Mouse (Mus musculus): Measurements from ENCODE around the gene Olfr860. TPM values are rescaled to one million over a fixed set of nuclear protein-coding genes. Genes with fewer than 3 reads are reported as not detected.
"Not testable (repeated sequence)": the region's sequence is repeated elsewhere in the genome, so short reads cannot be mapped to it uniquely, and the experiment has no call there.

The Olfr860 gene
- polyA plus RNA-seq (2014; fragmentation: Nextera tagmentation; extraction: Ambion mirVana), result not detected in 2 replicates

DNA sequence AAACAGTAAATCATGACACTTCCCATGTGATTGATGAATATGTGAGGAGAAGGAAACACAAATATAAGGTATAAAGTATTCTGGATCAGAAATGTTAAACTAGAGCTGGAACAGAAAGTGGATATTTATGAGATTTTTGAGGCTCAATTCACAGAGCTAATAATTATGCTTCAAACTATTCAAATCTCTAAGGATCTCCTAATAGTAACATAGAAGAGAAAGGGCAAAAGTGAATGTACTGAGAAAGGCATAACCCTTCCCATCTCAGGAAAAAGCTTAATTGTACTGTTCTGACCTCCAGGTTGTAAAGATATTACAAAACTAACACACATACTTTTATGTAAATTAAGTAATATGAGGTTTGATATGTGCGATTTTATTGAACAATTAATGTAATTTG is at the start of gene Olfr860:
Gene Olfr860, minus strand, starts transcription at position 101 of the 400 bp plus-strand sequence.
- Histone ChIP-seq H3K27me3 (replicated peaks; ENCODE audit: control insufficient read depth, insufficient read depth, low read length) (no peaks in the 10 kb centered on the region), H3K36me3 (ENCODE audit: control insufficient read depth, insufficient read depth, low read length) (no peaks in the 10 kb centered on the region), H3K4me2 (ENCODE audit: low read depth, low read length) (no peak within 1 kb of the TSS), H3K4me1 (ENCODE audit: control insufficient read depth, insufficient read depth, low read length) (no peaks in the 10 kb centered on the region), H3K27ac (replicated peaks; ENCODE audit: low read depth, low read length) (no peak within 1 kb of the TSS), H3K4me3 (ENCODE audit: low read depth, low read length) (no peak within 1 kb of the TSS), H3K9ac (ENCODE audit: low read depth, low read length) (no peak within 1 kb of the TSS), H3K9me3 (ENCODE audit: control insufficient read depth, low read length) (no peaks in the 10 kb centered on the region)
- DNase-seq (ENCODE audit: low spot score) (no peak), ATAC-seq (ENCODE audit: low read depth) (no peak)
- whole genome bisulfite sequencing, result 80% methylated on average over 1 of the region's 1 CpGs

DNA sequence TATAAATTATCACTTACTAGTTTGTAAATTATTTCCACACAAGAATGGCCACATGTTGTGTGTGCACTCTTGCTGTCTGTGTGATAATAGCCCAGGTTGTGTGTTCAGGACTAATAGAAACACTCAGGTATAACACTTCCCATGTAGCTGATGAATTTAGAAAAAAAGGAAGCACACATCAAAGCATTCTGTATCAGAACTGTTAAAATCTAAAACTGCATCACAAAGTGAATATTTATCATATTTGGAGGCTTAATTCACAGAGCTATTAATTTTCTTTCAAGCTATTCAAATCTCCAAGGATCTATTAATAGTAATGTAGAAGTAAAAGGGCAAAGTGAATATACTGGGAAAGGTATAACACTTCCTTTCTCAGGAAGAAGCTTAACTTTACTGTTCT is 38.4 kb upstream of the Olfr860 start, which contains the start of gene Olfr862:
Gene Olfr862, minus strand, starts transcription at position 101 of the 400 bp plus-strand sequence.
- no peak for DNase-seq (ENCODE audit: low spot score)
- no peak within 1 kb of the TSS for H3K9ac ChIP-seq (ENCODE audit: low read depth, low read length)
- H3K36me3 ChIP-seq (ENCODE audit: control insufficient read depth, insufficient read depth, low read length), result no peaks in the 10 kb centered on the region
- H3K4me2 ChIP-seq (ENCODE audit: low read depth, low read length), result no peak within 1 kb of the TSS
- no peaks in the 10 kb centered on the region for H3K4me1 ChIP-seq (ENCODE audit: control insufficient read depth, insufficient read depth, low read length)
- ATAC-seq (ENCODE audit: low read depth), result no peak
- H3K27me3 ChIP-seq (replicated peaks; ENCODE audit: control insufficient read depth, insufficient read depth, low read length), result no peaks in the 10 kb centered on the region
- H3K9me3 ChIP-seq (ENCODE audit: control insufficient read depth, low read length), result 0 out of 2 replicates have a peak, but pooled peaks cover 7% of the 10 kb centered on the region
- no peak within 1 kb of the TSS for H3K4me3 ChIP-seq (ENCODE audit: low read depth, low read length)
- H3K27ac ChIP-seq (replicated peaks; ENCODE audit: low read depth, low read length), result no peak within 1 kb of the TSS

DNA sequence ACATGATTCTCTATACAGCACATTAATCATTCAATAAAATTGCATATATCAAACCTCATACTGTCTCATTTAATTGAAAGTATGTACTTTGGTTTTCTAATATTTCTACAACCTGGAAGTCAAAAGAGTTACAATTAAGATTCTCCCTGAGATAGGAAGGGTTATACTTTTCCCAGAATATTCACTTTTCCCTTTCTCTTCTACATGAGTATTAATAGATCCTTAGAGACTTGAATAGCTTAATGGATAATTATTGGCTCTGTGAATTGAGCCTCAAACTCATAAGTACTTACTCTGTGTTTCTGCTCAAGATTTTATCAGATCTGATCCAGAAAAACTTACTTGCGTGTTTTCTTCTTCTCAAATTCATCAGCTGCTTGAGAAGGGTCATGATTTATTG is 44.9 kb downstream of the Olfr860 start, which contains the start of gene Olfr859:
Gene Olfr859, plus strand, starts transcription at position 301 of the 400 bp plus-strand sequence.
- H3K27ac ChIP-seq (replicated peaks; ENCODE audit: low read depth, low read length); H3K9ac ChIP-seq (ENCODE audit: low read depth, low read length); H3K4me3 ChIP-seq (ENCODE audit: low read depth, low read length); H3K36me3 ChIP-seq (ENCODE audit: control insufficient read depth, insufficient read depth, low read length); H3K4me1 ChIP-seq (ENCODE audit: control insufficient read depth, insufficient read depth, low read length); DNase-seq (ENCODE audit: low spot score); H3K4me2 ChIP-seq (ENCODE audit: low read depth, low read length); ATAC-seq (ENCODE audit: low read depth); H3K27me3 ChIP-seq (replicated peaks; ENCODE audit: control insufficient read depth, insufficient read depth, low read length); H3K9me3 ChIP-seq (ENCODE audit: control insufficient read depth, low read length): not testable (repeated sequence)
- WGBS, result 74% methylated on average over 1 of the region's 1 CpGs

- no peak overlapping the region for H3K4me3 ChIP-seq (ENCODE audit: low read depth, low read length)
- no peak overlapping the region for H3K27ac ChIP-seq (replicated peaks; ENCODE audit: low read depth, low read length)
- DNase-seq (ENCODE audit: low spot score) (no peak), ATAC-seq (ENCODE audit: low read depth) (no peak)
- no peaks in the 10 kb centered on the region for H3K36me3 ChIP-seq (ENCODE audit: control insufficient read depth, insufficient read depth, low read length)
- H3K9ac ChIP-seq (ENCODE audit: low read depth, low read length), result no peak overlapping the region
- no peak overlapping the region for H3K4me2 ChIP-seq (ENCODE audit: low read depth, low read length)
- WGBS, result 65% methylated on average over 1 of the region's 1 CpGs
- no peaks in the 10 kb centered on the region for H3K4me1 ChIP-seq (ENCODE audit: control insufficient read depth, insufficient read depth, low read length)
- H3K27me3 ChIP-seq (replicated peaks; ENCODE audit: control insufficient read depth, insufficient read depth, low read length), result no peaks in the 10 kb centered on the region
- H3K9me3 ChIP-seq (ENCODE audit: control insufficient read depth, low read length), result 0 out of 2 replicates have a peak, but pooled peaks cover 4% of the 10 kb centered on the region
Measured at GRCm38 (mm10) chr9:19803000-19803399, 46.5 kb downstream of the Olfr860 start.

Other genes starting within 250 kb of the Olfr860 start
- gene Zfp317, start 227.6 kb downstream of the Olfr860 start, polyA plus RNA-seq (2014; fragmentation: Nextera tagmentation; extraction: Ambion mirVana), result 19.2 and 22.1 TPM in 2 replicates
- gene Olfr857, start 140.3 kb downstream of the Olfr860 start, polyA plus RNA-seq (2014; fragmentation: Nextera tagmentation; extraction: Ambion mirVana), result 0.40 TPM in 1 of 2 replicates, not detected in the other
- gene Olfr58, start 69.5 kb downstream of the Olfr860 start, polyA plus RNA-seq (2014; fragmentation: Nextera tagmentation; extraction: Ambion mirVana), result not detected in 2 replicates
- 0.04 and 0.08 TPM in 2 replicates for gene Olfr859, start 44.8 kb downstream of the Olfr860 start, polyA plus RNA-seq (2014; fragmentation: Nextera tagmentation; extraction: Ambion mirVana)
- 0.17 TPM in 1 of 2 replicates, not detected in the other for gene Olfr862, start 38.3 kb upstream of the Olfr860 start, polyA plus RNA-seq (2014; fragmentation: Nextera tagmentation; extraction: Ambion mirVana)
- gene Olfr77, start 67.1 kb upstream of the Olfr860 start, polyA plus RNA-seq (2014; fragmentation: Nextera tagmentation; extraction: Ambion mirVana), result 0.18 and 0.35 TPM in 2 replicates
- not detected in 2 replicates for gene Olfr866, start 178.3 kb upstream of the Olfr860 start, polyA plus RNA-seq (2014; fragmentation: Nextera tagmentation; extraction: Ambion mirVana)
- not detected in 2 replicates for gene Olfr867, start 207.8 kb upstream of the Olfr860 start, polyA plus RNA-seq (2014; fragmentation: Nextera tagmentation; extraction: Ambion mirVana)
- gene Olfr868, start 248.9 kb upstream of the Olfr860 start, polyA plus RNA-seq (2014; fragmentation: Nextera tagmentation; extraction: Ambion mirVana), result 0.06 TPM in 1 of 2 replicates, not detected in the other